Mouse (Mus musculus) cerebellum, adult 2 months (tissue): Measurements from ENCODE around the gene Tmem132c.

Source experiments
- CTCF ChIP-seq: fragments of 200-500 bp; IDR thresholded peaks from 2 replicates; pipeline ENCODE4 v1.5.1; 2011; ENCODE audit warnings: low read depth, mild to moderate bottlenecking, control low read depth, low read length, moderate library complexity, borderline replicate concordance; ENCODE audit not compliant: insufficient read depth
- POLR2A ChIP-seq: fragments of 200-500 bp; IDR thresholded peaks from 2 replicates; pipeline ENCODE4 v1.6.1; 2011; ENCODE audit warnings: low read length, control low read depth, borderline replicate concordance; ENCODE audit not compliant: insufficient read depth

DNA sequence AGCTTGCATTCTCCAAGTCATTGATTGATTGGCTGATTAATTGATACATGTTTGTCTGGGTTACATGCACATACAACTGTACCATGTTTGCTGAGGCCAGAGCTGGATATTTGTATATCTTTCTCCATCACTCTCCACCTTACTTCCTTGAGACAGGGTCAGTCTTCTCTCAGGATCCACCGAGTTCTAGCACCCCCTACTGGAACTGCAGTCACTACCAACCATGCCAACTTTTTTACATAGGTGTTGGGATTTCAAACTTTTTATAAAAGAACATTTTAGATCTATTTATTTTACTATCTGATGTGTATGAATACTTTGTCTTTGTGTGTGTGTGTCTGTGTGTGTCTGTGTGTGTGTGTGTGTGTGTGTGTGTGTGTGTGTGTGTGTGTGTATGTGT, 123.5 kb downstream of the Tmem132c start:
- TF ChIP-seq POLR2A = no peak
- TF ChIP-seq CTCF = peak; percentile 41; the same call in 1 of the 2 replicates
